Mouse (Mus musculus) heart, adult 10 weeks (tissue): ENCODE measurements around the gene Lyz2. TPM values are rescaled to one million over a fixed set of nuclear protein-coding genes. Genes with fewer than 3 reads are reported as not detected.

Source experiments
- polyA plus RNA-seq: library from polyadenylated mRNA; stranded (reverse); fragments of 350-450 nt; fragmentation: Illumina TruSeq; extraction: RNeasy Lipid Tissue Mini Kit (QIAGEN cat#74804); gene quantifications from one replicate; pipeline ENCODE4 v1.2.3, GENCODE M21; 2014; ENCODE audit warnings: low read depth, low replicate concordance

Gene Lyz2
- 250 TPM for polyA plus RNA-seq

GRCm38 (mm10) chr10:117282049-117282448, at the start of gene Lyz2:
Gene Lyz2 (minus strand): TSS chr10:117282321.

GRCm38 (mm10) chr10:117292671-117293070, 10.6 kb upstream of the Lyz2 start, which contains the start of gene Lyz1:
Gene Lyz1 (minus strand): TSS chr10:117292868.

GRCm38 (mm10) chr10:117238603-117239002, 43.5 kb downstream of the Lyz2 start, which contains the start of gene 9530003J23Rik:
Gene 9530003J23Rik (minus strand): TSS chr10:117238703.

Other genes starting within 250 kb of the Lyz2 start
- gene Lrrc10, start 237.0 kb downstream of the Lyz2 start, polyA plus RNA-seq = 181 TPM
- gene Cct2, start 218.5 kb downstream of the Lyz2 start, polyA plus RNA-seq = 143 TPM
- gene Frs2, start 133.8 kb downstream of the Lyz2 start, polyA plus RNA-seq = 17.4 TPM
- 27.4 TPM for gene Yeats4, start 57.8 kb downstream of the Lyz2 start, polyA plus RNA-seq
- not detected for gene 9530003J23Rik, start 43.6 kb downstream of the Lyz2 start, polyA plus RNA-seq
- 3.1 TPM for gene Lyz1, start 10.5 kb upstream of the Lyz2 start, polyA plus RNA-seq
- gene Cpsf6, start 97.7 kb upstream of the Lyz2 start, polyA plus RNA-seq = 22.6 TPM